In genomic region chr8:92815661-92816060, GRCm38 (mm10) we compare ENCODE assay signal across 25 mouse cellular contexts. TPM values are rescaled to one million over a fixed set of nuclear protein-coding genes. Genes with fewer than 3 reads are reported as not detected.
"Had no signal": no experiment of that assay in that cellular context is flagged by ENCODE, and none has a peak within 500 bp of the region (broad histone marks: within the 10 kb centered on the region; RNA-seq: fewer than 3 reads in every experiment).

No protein-coding gene starts in this region.

- H3K9ac ChIP-seq: heart, embryonic 13.5 days; heart, embryonic 15.5 days; hindbrain, embryonic 13.5 days; hindbrain, embryonic 15.5 days; intestine, embryonic 15.5 days; limb, embryonic 12.5 days; liver, embryonic 13.5 days had no signal

- H3K4me3 ChIP-seq: gastrocnemius, adult 2 months; heart, embryonic 10.5 days; heart, embryonic 13.5 days; heart, embryonic 15.5 days; hindbrain, embryonic 10.5 days; hindbrain, embryonic 13.5 days; hindbrain, embryonic 15.5 days; intestine, embryonic 15.5 days; layer of hippocampus, adult 2 months; limb, embryonic 10.5 days; limb, embryonic 12.5 days; liver, embryonic 13.5 days had no signal

- H3K27ac ChIP-seq: gastrocnemius, adult 2 months; heart, embryonic 10.5 days; heart, embryonic 13.5 days; heart, embryonic 15.5 days; hindbrain, embryonic 10.5 days; hindbrain, embryonic 13.5 days; hindbrain, embryonic 15.5 days; intestine, embryonic 15.5 days; layer of hippocampus, adult 2 months; limb, embryonic 10.5 days; limb, embryonic 12.5 days; liver, embryonic 13.5 days had no signal

- H3K27me3 ChIP-seq: intestine, embryonic 15.5 days; liver, embryonic 13.5 days had no signal

- H3K9me3 ChIP-seq: heart, embryonic 10.5 days; heart, embryonic 13.5 days; heart, embryonic 15.5 days; hindbrain, embryonic 10.5 days; hindbrain, embryonic 13.5 days; hindbrain, embryonic 15.5 days; intestine, embryonic 15.5 days; limb, embryonic 10.5 days; limb, embryonic 12.5 days; liver, embryonic 13.5 days had no signal

- ATAC-seq: inflammation-experienced regulatory T-cells, adult 6 months; intestine, embryonic 15.5 days; intestine, postnatal 0 days had no signal

- H3K4me2 ChIP-seq: heart, embryonic 13.5 days; heart, embryonic 15.5 days; hindbrain, embryonic 13.5 days; hindbrain, embryonic 15.5 days; intestine, embryonic 15.5 days; limb, embryonic 12.5 days; liver, embryonic 11.5 days; liver, embryonic 13.5 days had no signal

- H3K36me3 ChIP-seq: heart, embryonic 10.5 days; heart, embryonic 13.5 days; heart, embryonic 15.5 days; hindbrain, embryonic 10.5 days; hindbrain, embryonic 13.5 days; hindbrain, embryonic 15.5 days; intestine, embryonic 15.5 days; limb, embryonic 10.5 days; limb, embryonic 12.5 days; liver, embryonic 13.5 days had no signal

- DNase-seq: gastrocnemius, adult 2 months; gastrocnemius, postnatal 10 days; gastrocnemius, postnatal 25 days; heart, adult 18-20 months; heart, postnatal 4 days; kidney, adult 18-20 months; kidney, adult 8-10 months; kidney, postnatal 10 days; kidney, postnatal 25 days; kidney, postnatal 4 days; liver; liver, embryonic 13.5 days had no signal

- H3K4me1 ChIP-seq: heart, embryonic 10.5 days; heart, embryonic 13.5 days; heart, embryonic 15.5 days; hindbrain, embryonic 10.5 days; hindbrain, embryonic 13.5 days; hindbrain, embryonic 15.5 days; intestine, embryonic 15.5 days; limb, embryonic 12.5 days; liver, embryonic 13.5 days had no signal

RNA-seq across cellular contexts. Expression of gene Mmp2, which starts 11.4 kb away (rescaled TPM):
- polyA plus RNA-seq: inflammation-experienced regulatory T-cells, adult 6 months had no signal
